Mouse (Mus musculus): ENCODE results near the gene Nup107.

DNA sequence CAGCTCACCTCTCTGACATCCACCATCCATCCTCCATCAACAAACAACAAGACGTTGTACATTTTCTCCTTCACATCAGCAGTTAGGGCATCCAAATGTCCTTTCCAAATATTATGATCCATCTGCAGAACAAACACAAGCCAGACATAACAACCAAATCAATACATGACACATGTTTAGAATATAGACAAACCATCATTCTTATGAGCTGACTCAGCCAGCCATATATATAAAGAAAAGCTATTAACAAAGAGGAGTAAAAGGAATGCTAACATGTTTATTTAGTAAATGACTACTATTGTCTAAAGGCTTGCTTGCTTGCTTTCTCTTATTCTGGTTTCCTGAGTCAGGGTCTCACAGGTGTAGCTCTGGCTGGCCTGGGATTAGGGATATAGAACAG is 35.2 kb downstream of the Nup107 start:
- TF ChIP-seq MXI1 (IDR thresholded peaks at IDR 0.05; ENCODE audit: low read depth, low read length): no peak
- no peak for TF ChIP-seq E2F4 (IDR thresholded peaks at IDR 0.05; ENCODE audit: borderline replicate concordance, low read depth, low read length)
- no peak for TF ChIP-seq CTCF (IDR thresholded peaks at IDR 0.05 in 2 of 3, conservative IDR thresholded peaks at IDR 0.05 in 1 of 3; ENCODE audit: control insufficient read depth in 1 of 3, insufficient read depth in 1 of 3, low read depth in 2 of 3, low read length in 3 of 3, poor library complexity in 1 of 3, severe bottlenecking in 1 of 3)
- TF ChIP-seq MAX (IDR thresholded peaks at IDR 0.05; ENCODE audit: low read length): no peak
- no peak for TF ChIP-seq RCOR1 (IDR thresholded peaks at IDR 0.05; ENCODE audit: low read depth, low read length)
- no peak for TF ChIP-seq GATA1 (IDR thresholded peaks at IDR 0.05; ENCODE audit: low read depth, low read length)
- no peak for TF ChIP-seq EP300 (IDR thresholded peaks at IDR 0.05; ENCODE audit: low read depth in 1 of 2, low read length in 2 of 2)
- no peak for TF ChIP-seq POLR2A (IDR thresholded peaks at IDR 0.05; ENCODE audit: control insufficient read depth in 1 of 2, insufficient read depth in 1 of 2, low read depth in 1 of 2, low read length in 2 of 2, poor library complexity in 1 of 2)
- no peak for TF ChIP-seq CHD1 (IDR thresholded peaks at IDR 0.05; ENCODE audit: low read depth, low read length)
- no peak for TF ChIP-seq JUND (IDR thresholded peaks at IDR 0.05; ENCODE audit: low read depth, low read length)
- TF ChIP-seq MYC (IDR thresholded peaks at IDR 0.05; ENCODE audit: low read depth, low read length): no peak
- no peak for TF ChIP-seq USF1 (IDR thresholded peaks at IDR 0.05; ENCODE audit: low read depth, low read length)
- TF ChIP-seq ZC3H11A (IDR thresholded peaks at IDR 0.05; ENCODE audit: low read depth, low read length): no peak
- no peak for TF ChIP-seq ETS1 (IDR thresholded peaks at IDR 0.05; ENCODE audit: low read depth, low read length)
